Mouse (Mus musculus) testis, adult 2 months (tissue): ENCODE data around the gene Cacna1d.

Experiments used
- CTCF ChIP-seq: fragments of 200-500 bp; IDR thresholded peaks from 2 replicates; pipeline ENCODE4 v1.5.1; 2012; ENCODE audit warnings: low read depth, mild to moderate bottlenecking, inconsistent platforms, low read length, moderate library complexity; ENCODE audit not compliant: control insufficient read depth, insufficient read depth, insufficient replicate concordance
- POLR2A ChIP-seq: fragments of 200-500 bp; IDR thresholded peaks from 2 replicates; pipeline ENCODE4 v1.6.1; 2012; ENCODE audit warnings: low read depth, mild to moderate bottlenecking, inconsistent platforms, low read length, moderate library complexity; ENCODE audit not compliant: control insufficient read depth

- TF ChIP-seq CTCF (no peak), POLR2A (no peak)
Measured at GRCm38 (mm10) chr14:30318715-30319437, 172.4 kb downstream of the Cacna1d start.
